Mouse (Mus musculus) liver, adult 2 months (tissue): ENCODE measurements around the gene Sh3d19.

Source experiments
- CTCF ChIP-seq: fragments of 200-500 bp; IDR thresholded peaks from 2 replicates; pipeline ENCODE4 v1.5.1; 2011; ENCODE audit warnings: low read depth, low read length, control low read depth
- POLR2A ChIP-seq: fragments of 200-500 bp; IDR thresholded peaks from 2 replicates; pipeline ENCODE4 v1.6.1; 2011; ENCODE audit warnings: low read length, control low read depth; ENCODE audit not compliant: insufficient read depth; ENCODE audit errors: extremely low read depth

- TF ChIP-seq CTCF (no peak), POLR2A (no peak)
These were observed 39.7 kb downstream of the Sh3d19 start for GRCm38 (mm10) chr3:86010618-86011017.
